Mouse (Mus musculus): ENCODE results near the gene Stx8. TPM values are rescaled to one million over a fixed set of nuclear protein-coding genes. Genes with fewer than 3 reads are reported as not detected.
A peak's percentile ranks its signal among the peaks of the same experiment; 100 is the strongest.

The Stx8 gene
- polyA plus RNA-seq, 1 experiment = 35.8 TPM

- no peak overlapping the region for H3K4me3 ChIP-seq (ENCODE audit: low read depth, low read length)
- no peak overlapping the region for H3K27ac ChIP-seq (ENCODE audit: insufficient read depth, low read length)
- TF ChIP-seq POLR2A (IDR thresholded peaks at IDR 0.05; ENCODE audit: insufficient read depth, low read length) (no peak), EP300 (IDR thresholded peaks at IDR 0.05; ENCODE audit: insufficient read depth, low read depth, low read length) (no peak), CTCF (IDR thresholded peaks at IDR 0.05; ENCODE audit: low read depth, low read length) (no peak)
- no peaks in the 10 kb centered on the region for H3K9me3 ChIP-seq (replicated peaks; ENCODE audit: control insufficient read depth, insufficient read depth, low read length, poor library complexity, severe bottlenecking)
- no peaks in the 10 kb centered on the region for H3K36me3 ChIP-seq (ENCODE audit: control insufficient read depth, insufficient read depth, low read length, poor library complexity, severe bottlenecking)
- no peaks in the 10 kb centered on the region for H3K4me1 ChIP-seq (ENCODE audit: control insufficient read depth, insufficient read depth, low read length)
- H3K27me3 ChIP-seq (ENCODE audit: control insufficient read depth, insufficient read depth, low read length, poor library complexity, severe bottlenecking) = no peaks in the 10 kb centered on the region
- H3K9ac ChIP-seq (ENCODE audit: low read depth, poor library complexity, severe bottlenecking) = no peak overlapping the region
Measured at GRCm38 (mm10) chr11:68044181-68044580, 78.2 kb downstream of the Stx8 start.

DNA sequence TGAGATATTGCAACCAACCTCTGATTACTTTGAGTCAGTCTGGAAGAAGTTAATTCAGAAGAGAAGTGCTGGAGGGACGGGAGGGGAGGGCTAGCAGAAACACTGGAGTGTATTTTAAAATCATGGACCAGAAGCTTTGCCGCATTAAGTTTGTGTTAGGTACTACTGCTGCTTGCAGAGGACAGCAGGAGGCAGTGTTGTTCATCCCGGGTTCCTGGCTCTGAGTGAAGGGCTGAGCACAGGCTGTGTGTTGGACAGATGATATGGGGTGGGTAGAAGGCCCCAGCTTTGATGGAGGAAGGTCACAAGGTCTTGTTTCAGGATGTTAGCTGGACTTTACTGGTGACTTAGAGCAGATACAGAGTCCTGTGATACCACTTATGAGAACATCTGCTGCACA is 80.9 kb downstream of the Stx8 start:
- H3K27ac ChIP-seq (ENCODE audit: insufficient read depth, low read length) = no peak overlapping the region
- H3K4me1 ChIP-seq (ENCODE audit: control insufficient read depth, insufficient read depth, low read length) = no peaks in the 10 kb centered on the region
- H3K4me3 ChIP-seq (ENCODE audit: low read depth, low read length) = no peak overlapping the region
- H3K9ac ChIP-seq (ENCODE audit: low read depth, poor library complexity, severe bottlenecking) = no peak overlapping the region
- H3K9me3 ChIP-seq (replicated peaks; ENCODE audit: control insufficient read depth, insufficient read depth, low read length, poor library complexity, severe bottlenecking) = no peaks in the 10 kb centered on the region
- no peak for TF ChIP-seq EP300 (IDR thresholded peaks at IDR 0.05; ENCODE audit: insufficient read depth, low read depth, low read length)
- peak; percentile 25 for TF ChIP-seq CTCF (IDR thresholded peaks at IDR 0.05; ENCODE audit: low read depth, low read length)
- H3K36me3 ChIP-seq (ENCODE audit: control insufficient read depth, insufficient read depth, low read length, poor library complexity, severe bottlenecking) = no peaks in the 10 kb centered on the region
- no peaks in the 10 kb centered on the region for H3K27me3 ChIP-seq (ENCODE audit: control insufficient read depth, insufficient read depth, low read length, poor library complexity, severe bottlenecking)

DNA sequence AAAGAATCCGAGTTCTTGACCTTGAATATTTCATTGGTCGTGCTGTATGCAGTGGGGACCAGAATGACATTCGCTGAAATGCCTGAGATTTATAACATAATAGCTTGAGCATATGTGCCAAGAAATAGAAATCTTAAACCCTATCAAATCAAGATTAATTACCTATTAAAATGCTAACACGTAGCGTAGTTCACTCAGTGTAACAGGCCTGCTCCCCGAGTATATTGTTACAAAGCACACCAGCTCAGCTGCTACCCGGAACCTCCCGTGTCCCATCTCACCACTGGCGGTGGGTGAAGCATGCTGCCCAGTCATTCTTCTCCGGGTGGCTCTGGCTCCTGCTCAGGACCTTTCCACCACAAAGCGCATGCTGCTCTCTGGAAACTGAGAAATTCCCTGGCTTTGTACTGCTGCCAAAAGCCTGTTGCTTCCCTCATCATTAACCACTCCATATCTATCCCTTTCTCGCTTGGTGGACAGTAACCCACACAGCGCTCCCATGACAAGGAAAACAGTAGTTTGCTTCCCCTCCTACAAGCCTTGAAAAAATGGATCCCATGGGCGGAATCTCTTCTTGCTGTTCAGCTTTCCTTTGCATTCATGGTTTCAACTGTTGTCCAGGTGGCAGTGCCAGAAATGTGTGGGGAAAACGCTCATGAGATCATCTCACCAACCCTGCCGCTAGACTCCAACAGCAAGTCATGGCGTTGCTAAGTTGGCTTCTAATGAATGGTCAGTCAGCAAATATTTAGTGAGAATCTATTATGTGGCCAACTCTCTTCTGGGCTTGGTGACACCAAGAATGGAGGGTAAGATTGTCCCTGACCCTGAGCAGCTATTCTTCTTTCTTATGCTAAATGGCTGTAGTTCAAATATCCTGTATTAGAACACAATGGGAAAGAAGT is 83.5 kb downstream of the Stx8 start:
- no peaks in the 10 kb centered on the region for H3K4me1 ChIP-seq (ENCODE audit: control insufficient read depth, insufficient read depth, low read length)
- H3K4me3 ChIP-seq (ENCODE audit: low read depth, low read length) = no peak overlapping the region
- no peak for TF ChIP-seq EP300 (IDR thresholded peaks at IDR 0.05; ENCODE audit: insufficient read depth, low read depth, low read length)
- no peaks in the 10 kb centered on the region for H3K27me3 ChIP-seq (ENCODE audit: control insufficient read depth, insufficient read depth, low read length, poor library complexity, severe bottlenecking)
- no peaks in the 10 kb centered on the region; the same call in 1 of the 2 replicates for H3K9me3 ChIP-seq (replicated peaks; ENCODE audit: control insufficient read depth, insufficient read depth, low read length, poor library complexity, severe bottlenecking)
- no peak overlapping the region for H3K9ac ChIP-seq (ENCODE audit: low read depth, poor library complexity, severe bottlenecking)
- H3K27ac ChIP-seq (ENCODE audit: insufficient read depth, low read length) = no peak overlapping the region
- H3K36me3 ChIP-seq (ENCODE audit: control insufficient read depth, insufficient read depth, low read length, poor library complexity, severe bottlenecking) = no peaks in the 10 kb centered on the region

DNA sequence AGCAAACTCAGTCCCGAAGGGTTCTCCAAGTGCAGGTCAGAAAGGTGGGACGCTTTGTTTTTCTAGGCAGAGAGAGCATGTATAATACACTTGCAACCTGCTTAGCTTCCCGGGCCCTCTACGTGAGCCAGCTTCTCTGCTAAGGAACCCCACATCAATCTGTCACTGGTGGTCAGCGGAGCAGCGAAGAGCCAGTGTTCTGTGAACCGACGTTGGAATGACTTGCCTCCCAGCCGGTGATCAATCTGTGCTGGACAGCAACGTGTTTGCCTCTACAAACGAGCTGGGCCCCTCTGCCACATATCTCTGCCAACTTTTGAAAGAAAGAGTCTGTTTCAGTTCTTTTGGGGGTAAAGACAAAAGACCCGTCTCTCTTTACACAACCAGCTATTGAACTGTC is 84.7 kb downstream of the Stx8 start:
- no peaks in the 10 kb centered on the region for H3K36me3 ChIP-seq (ENCODE audit: control insufficient read depth, insufficient read depth, low read length, poor library complexity, severe bottlenecking)
- no peak overlapping the region for H3K4me3 ChIP-seq (ENCODE audit: low read depth, low read length)
- H3K9ac ChIP-seq (ENCODE audit: low read depth, poor library complexity, severe bottlenecking) = no peak overlapping the region
- no peak overlapping the region for H3K27ac ChIP-seq (ENCODE audit: insufficient read depth, low read length)
- no peaks in the 10 kb centered on the region for H3K4me1 ChIP-seq (ENCODE audit: control insufficient read depth, insufficient read depth, low read length)
- no peaks in the 10 kb centered on the region for H3K27me3 ChIP-seq (ENCODE audit: control insufficient read depth, insufficient read depth, low read length, poor library complexity, severe bottlenecking)
- H3K9me3 ChIP-seq (replicated peaks; ENCODE audit: control insufficient read depth, insufficient read depth, low read length, poor library complexity, severe bottlenecking) = no peaks in the 10 kb centered on the region; the same call in 1 of the 2 replicates
- TF ChIP-seq EP300 (IDR thresholded peaks at IDR 0.05; ENCODE audit: insufficient read depth, low read depth, low read length) = no peak
- no peak for TF ChIP-seq POLR2A (IDR thresholded peaks at IDR 0.05; ENCODE audit: insufficient read depth, low read length)
- no peak for TF ChIP-seq CTCF (IDR thresholded peaks at IDR 0.05; ENCODE audit: low read depth, low read length)

DNA sequence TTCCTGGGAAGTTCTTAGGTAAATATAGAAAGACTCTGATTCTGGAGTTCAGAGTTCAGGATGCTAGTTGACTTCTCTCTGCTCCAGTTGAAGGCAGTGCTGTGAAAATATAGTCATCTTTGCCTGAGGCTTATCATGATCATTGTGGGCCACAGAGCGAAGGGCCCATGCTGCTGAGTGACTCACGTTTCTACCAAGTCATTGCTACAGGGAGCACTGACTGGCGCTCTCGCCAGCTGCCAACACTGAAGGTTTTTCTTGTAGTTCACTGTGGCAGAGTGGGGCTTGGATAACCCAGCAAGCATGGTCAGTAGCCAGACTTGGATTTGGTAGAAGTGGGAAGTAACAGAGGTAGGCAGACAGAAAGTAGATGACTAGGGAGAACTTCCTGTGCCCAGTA is 85.3 kb downstream of the Stx8 start:
- Histone ChIP-seq H3K9ac (ENCODE audit: low read depth, poor library complexity, severe bottlenecking) (no peak overlapping the region), H3K36me3 (ENCODE audit: control insufficient read depth, insufficient read depth, low read length, poor library complexity, severe bottlenecking) (no peaks in the 10 kb centered on the region), H3K4me3 (ENCODE audit: low read depth, low read length) (no peak overlapping the region), H3K4me1 (ENCODE audit: control insufficient read depth, insufficient read depth, low read length) (no peaks in the 10 kb centered on the region), H3K27ac (ENCODE audit: insufficient read depth, low read length) (no peak overlapping the region), H3K9me3 (replicated peaks; ENCODE audit: control insufficient read depth, insufficient read depth, low read length, poor library complexity, severe bottlenecking) (no peaks in the 10 kb centered on the region; the same call in 1 of the 2 replicates), H3K27me3 (ENCODE audit: control insufficient read depth, insufficient read depth, low read length, poor library complexity, severe bottlenecking) (no peaks in the 10 kb centered on the region)
- TF ChIP-seq CTCF (IDR thresholded peaks at IDR 0.05; ENCODE audit: low read depth, low read length) (no peak), POLR2A (IDR thresholded peaks at IDR 0.05; ENCODE audit: insufficient read depth, low read length) (no peak), EP300 (IDR thresholded peaks at IDR 0.05; ENCODE audit: insufficient read depth, low read depth, low read length) (no peak)

- Histone ChIP-seq H3K4me3 (ENCODE audit: low read depth, low read length) (no peak overlapping the region), H3K27me3 (ENCODE audit: control insufficient read depth, insufficient read depth, low read length, poor library complexity, severe bottlenecking) (no peaks in the 10 kb centered on the region), H3K9ac (ENCODE audit: low read depth, poor library complexity, severe bottlenecking) (no peak overlapping the region), H3K4me1 (ENCODE audit: control insufficient read depth, insufficient read depth, low read length) (no peaks in the 10 kb centered on the region), H3K36me3 (ENCODE audit: control insufficient read depth, insufficient read depth, low read length, poor library complexity, severe bottlenecking) (no peaks in the 10 kb centered on the region), H3K27ac (ENCODE audit: insufficient read depth, low read length) (no peak overlapping the region), H3K9me3 (replicated peaks; ENCODE audit: control insufficient read depth, insufficient read depth, low read length, poor library complexity, severe bottlenecking) (no peaks in the 10 kb centered on the region)
- TF ChIP-seq CTCF (IDR thresholded peaks at IDR 0.05; ENCODE audit: low read depth, low read length) = no peak
- TF ChIP-seq POLR2A (IDR thresholded peaks at IDR 0.05; ENCODE audit: insufficient read depth, low read length) = no peak
- no peak for TF ChIP-seq EP300 (IDR thresholded peaks at IDR 0.05; ENCODE audit: insufficient read depth, low read depth, low read length)
Measured at GRCm38 (mm10) chr11:68058466-68059201, 92.6 kb downstream of the Stx8 start.

Data from ES-Bruce4 (cell line).